Mouse (Mus musculus) midbrain, embryonic 11.5 days (tissue): ENCODE data around the gene Gng12. TPM values are rescaled to one million over a fixed set of nuclear protein-coding genes. Genes with fewer than 3 reads are reported as not detected.
"Not testable (repeated sequence)": the region's sequence is repeated elsewhere in the genome, so short reads cannot be mapped to it uniquely, and the experiment has no call there.

Source experiments
- ATAC-seq: fragments of 200-750 bp; cut with Nextera tagmentation; 2 replicates; pipeline ENCODE4 v1.8.0; 2017; ENCODE audit warnings: moderate TSS enrichment, moderate library complexity; ENCODE audit not compliant: low FRiP score
- DNase-seq: peaks from one replicate; pipeline ENCODE4 v3.0.0; 2015; ENCODE audit warnings: low spot score; ENCODE audit errors: missing footprints
- H3K27ac ChIP-seq: fragments of 300-500 bp; sonication (generic); 2 replicates; pipeline ENCODE4 v1.5.1; 2014; ENCODE audit warnings: low read depth, low read length
- H3K27me3 ChIP-seq: fragments of 300-500 bp; sonication (generic); 2 replicates; pipeline ENCODE4 v1.6.1; 2014; ENCODE audit warnings: mild to moderate bottlenecking, low read length, moderate library complexity, mixed read lengths; ENCODE audit not compliant: control insufficient read depth, insufficient read depth
- H3K36me3 ChIP-seq: fragments of 300-500 bp; sonication (generic); 2 replicates; pipeline ENCODE4 v1.6.1; 2014; ENCODE audit warnings: mild to moderate bottlenecking, low read length, moderate library complexity, mixed read lengths; ENCODE audit not compliant: control insufficient read depth, insufficient read depth
- H3K4me1 ChIP-seq: fragments of 300-500 bp; sonication (generic); 2 replicates; pipeline ENCODE4 v1.6.1; 2014; ENCODE audit warnings: low read length; ENCODE audit not compliant: control insufficient read depth, insufficient read depth
- H3K4me2 ChIP-seq: fragments of 300-500 bp; sonication (generic); 2 replicates; pipeline ENCODE4 v1.6.1; 2014; ENCODE audit warnings: mild to moderate bottlenecking, moderate library complexity
- H3K4me3 ChIP-seq: fragments of 300-500 bp; sonication (generic); 2 replicates; pipeline ENCODE4 v1.5.1; 2014; ENCODE audit warnings: low read depth, low read length
- H3K9ac ChIP-seq: fragments of 300-500 bp; sonication (generic); 2 replicates; pipeline ENCODE4 v1.6.1; 2014; ENCODE audit warnings: low read length
- H3K9me3 ChIP-seq: fragments of 300-500 bp; sonication (generic); 2 replicates; pipeline ENCODE4 v1.6.1; 2016; ENCODE audit warnings: low read length; ENCODE audit not compliant: control insufficient read depth
- WGBS: fragments of 180-500 bp; shearing (Covaris S2); extraction: QIAGEN DNeasy Blood & Tissue Kit; methylation state at CpG from one replicate; pipeline ENCODE4 v1.1.7; 2014; 5-methylcytosine and 5-hydroxymethylcytosine counted together
- polyA plus RNA-seq: library from polyadenylated mRNA; unstranded; fragments of >200 nt; fragmentation: Nextera tagmentation; extraction: Ambion mirVana; gene quantifications from 2 replicates; pipeline ENCODE4 v1.2.1, GENCODE M21; 2014

The Gng12 gene
- 40.8 and 48.2 TPM in 2 replicates for polyA plus RNA-seq

- Histone ChIP-seq H3K4me3 (peak within 1 kb of the TSS; percentile 69), H3K36me3 (no peaks in the 10 kb centered on the region), H3K4me1 (peaks cover 7% of the 10 kb centered on the region), H3K27me3 (no peaks in the 10 kb centered on the region; the same call in 1 of the 2 replicates), H3K9me3 (no peaks in the 10 kb centered on the region), H3K9ac (peak within 1 kb of the TSS; percentile 77), H3K4me2 (peak within 1 kb of the TSS; percentile 94), H3K27ac (no peak within 1 kb of the TSS; the same call in 1 of the 2 replicates)
- DNase-seq, result peak; percentile 98
- ATAC-seq, result peak; percentile 93
- WGBS, result under 1% methylated on average over 92 of the region's 98 CpGs
Observed at GRCm38 (mm10) chr6:66896119-66896920, at the start of gene Gng12. Gene Gng12 (plus strand): TSS chr6:66896397.

GRCm38 (mm10) chr6:66848936-66849335 is 47.3 kb upstream of the Gng12 start:
- WGBS, result 51% methylated on average over 4 of the region's 4 CpGs
- Histone ChIP-seq H3K27me3 (no peaks in the 10 kb centered on the region), H3K27ac (no peak overlapping the region), H3K36me3 (no peaks in the 10 kb centered on the region), H3K4me1 (no peaks in the 10 kb centered on the region), H3K4me3 (no peak overlapping the region), H3K9me3 (no peaks in the 10 kb centered on the region), H3K4me2 (no peak overlapping the region), H3K9ac (no peak overlapping the region)
- ATAC-seq (no peak), DNase-seq (no peak)

- no peaks in the 10 kb centered on the region for H3K36me3 ChIP-seq
- H3K27me3 ChIP-seq, result no peaks in the 10 kb centered on the region
- DNase-seq, result no peak
- no peaks in the 10 kb centered on the region for H3K9me3 ChIP-seq
- H3K27ac ChIP-seq, result no peak overlapping the region
- no peak overlapping the region for H3K9ac ChIP-seq
- H3K4me1 ChIP-seq, result no peaks in the 10 kb centered on the region
- no peak overlapping the region for H3K4me2 ChIP-seq
- H3K4me3 ChIP-seq, result no peak overlapping the region
- ATAC-seq, result no peak
Observed at GRCm38 (mm10) chr6:66856236-66856635, 40.0 kb upstream of the Gng12 start.

GRCm38 (mm10) chr6:66858356-66858755 is 37.8 kb upstream of the Gng12 start:
- no peak for DNase-seq
- no peaks in the 10 kb centered on the region for H3K27me3 ChIP-seq
- no peaks in the 10 kb centered on the region for H3K9me3 ChIP-seq
- H3K4me3 ChIP-seq, result no peak overlapping the region
- no peaks in the 10 kb centered on the region for H3K4me1 ChIP-seq
- H3K9ac ChIP-seq, result no peak overlapping the region
- no peak overlapping the region for H3K27ac ChIP-seq
- ATAC-seq, result no peak
- no peak overlapping the region for H3K4me2 ChIP-seq
- WGBS, result 91% methylated on average over 1 of the region's 1 CpGs
- no peaks in the 10 kb centered on the region for H3K36me3 ChIP-seq

GRCm38 (mm10) chr6:66859391-66859790 is 36.8 kb upstream of the Gng12 start:
- H3K27me3 ChIP-seq, result no peaks in the 10 kb centered on the region
- no peak overlapping the region for H3K27ac ChIP-seq
- no peaks in the 10 kb centered on the region for H3K4me1 ChIP-seq
- H3K9me3 ChIP-seq, result no peaks in the 10 kb centered on the region
- no peaks in the 10 kb centered on the region for H3K36me3 ChIP-seq
- no peak for ATAC-seq
- DNase-seq, result no peak
- H3K4me3 ChIP-seq, result no peak overlapping the region
- H3K9ac ChIP-seq, result no peak overlapping the region
- no peak overlapping the region for H3K4me2 ChIP-seq

GRCm38 (mm10) chr6:66864463-66864862 is 31.7 kb upstream of the Gng12 start:
- no peak overlapping the region for H3K4me2 ChIP-seq

GRCm38 (mm10) chr6:66866295-66866694 is 29.9 kb upstream of the Gng12 start:
- Histone ChIP-seq H3K4me1 (no peaks in the 10 kb centered on the region), H3K9me3 (no peaks in the 10 kb centered on the region), H3K4me3 (no peak overlapping the region), H3K4me2 (no peak overlapping the region), H3K27ac (no peak overlapping the region), H3K9ac (no peak overlapping the region), H3K36me3 (no peaks in the 10 kb centered on the region), H3K27me3 (no peaks in the 10 kb centered on the region)
- WGBS, result 96% methylated on average over 1 of the region's 1 CpGs
- ATAC-seq (no peak), DNase-seq (no peak)

More at GRCm38 (mm10) chr6:66864463-66864862, 31.7 kb upstream of the Gng12 start:
- H3K9ac ChIP-seq, result no peak overlapping the region
- ATAC-seq, result no peak
- WGBS, result 80% methylated on average over 2 of the region's 2 CpGs
- H3K9me3 ChIP-seq, result no peaks in the 10 kb centered on the region
- H3K36me3 ChIP-seq, result no peaks in the 10 kb centered on the region
- H3K4me3 ChIP-seq, result no peak overlapping the region
- no peak overlapping the region for H3K27ac ChIP-seq
- H3K27me3 ChIP-seq, result no peaks in the 10 kb centered on the region
- H3K4me1 ChIP-seq, result no peaks in the 10 kb centered on the region
- no peak for DNase-seq

- not testable (repeated sequence) for H3K36me3 ChIP-seq, H3K4me2 ChIP-seq, H3K27ac ChIP-seq, ATAC-seq, DNase-seq, H3K9ac ChIP-seq, H3K4me1 ChIP-seq, H3K27me3 ChIP-seq, H3K9me3 ChIP-seq, H3K4me3 ChIP-seq
- WGBS, result 94% methylated on average over 6 of the region's 13 CpGs
Observed at GRCm38 (mm10) chr6:66877048-66877447, 19.1 kb upstream of the Gng12 start.

- Histone ChIP-seq H3K36me3 (no peaks in the 10 kb centered on the region), H3K4me1 (no peaks in the 10 kb centered on the region), H3K9ac (no peak overlapping the region), H3K4me3 (no peak overlapping the region), H3K27me3 (no peaks in the 10 kb centered on the region), H3K4me2 (no peak overlapping the region), H3K27ac (no peak overlapping the region), H3K9me3 (0 out of 2 replicates have a peak, but pooled peaks cover 5% of the 10 kb centered on the region)
- 89% methylated on average over 3 of the region's 3 CpGs for WGBS
- DNase-seq (no peak), ATAC-seq (no peak)
Observed at GRCm38 (mm10) chr6:66890349-66891158, 5.6 kb upstream of the Gng12 start.
